Mouse (Mus musculus) urinary bladder, postnatal 14 days (tissue): Measurements from ENCODE around the gene Brf1.

Source experiments
- DNase-seq: peaks from one replicate; pipeline ENCODE4 v3.0.0; 2021; ENCODE audit warnings: low spot score

Gene Brf1

GRCm38 (mm10) chr12:113000294-113001132 lies at the start of gene Brf1:
Gene Brf1, minus strand, starts transcription at chr12:113000704.
- peak; percentile 98 for DNase-seq

GRCm38 (mm10) chr12:113049836-113050235 lies 49.3 kb upstream of the Brf1 start:
- DNase-seq = no peak

GRCm38 (mm10) chr12:113048103-113048502 lies 47.6 kb upstream of the Brf1 start:
- DNase-seq = no peak

- no peak for DNase-seq
These were observed 46.4 kb upstream of the Brf1 start for GRCm38 (mm10) chr12:113046861-113047260.

GRCm38 (mm10) chr12:113044916-113045677 lies 44.6 kb upstream of the Brf1 start:
- DNase-seq = peak; percentile 57

GRCm38 (mm10) chr12:113042543-113042942 lies 42.0 kb upstream of the Brf1 start:
- DNase-seq = no peak

GRCm38 (mm10) chr12:113041481-113042439 lies 41.3 kb upstream of the Brf1 start:
- no peak for DNase-seq

GRCm38 (mm10) chr12:113038414-113038813 lies 37.9 kb upstream of the Brf1 start:
- DNase-seq = no peak

- no peak for DNase-seq
These were observed 36.5 kb upstream of the Brf1 start for GRCm38 (mm10) chr12:113036996-113037395.

- DNase-seq = no peak
These were observed 34.6 kb upstream of the Brf1 start for GRCm38 (mm10) chr12:113035093-113035492.

GRCm38 (mm10) chr12:113032296-113033250 lies 32.1 kb upstream of the Brf1 start:
- DNase-seq = peak; percentile 26

- DNase-seq = no peak
These were observed 30.9 kb upstream of the Brf1 start for GRCm38 (mm10) chr12:113031441-113031840.

GRCm38 (mm10) chr12:113030993-113031392 lies 30.5 kb upstream of the Brf1 start:
- DNase-seq = no peak

- no peak for DNase-seq
These were observed 29.5 kb upstream of the Brf1 start for GRCm38 (mm10) chr12:113030046-113030445.

- DNase-seq = no peak
These were observed 28.4 kb upstream of the Brf1 start for GRCm38 (mm10) chr12:113028898-113029297.

GRCm38 (mm10) chr12:113028067-113028466 lies 27.6 kb upstream of the Brf1 start:
- DNase-seq = no peak

GRCm38 (mm10) chr12:113027495-113027894 lies 27.0 kb upstream of the Brf1 start:
- no peak for DNase-seq

- DNase-seq = no peak
These were observed 26.1 kb upstream of the Brf1 start for GRCm38 (mm10) chr12:113026557-113026956.

GRCm38 (mm10) chr12:113023082-113023481 lies 22.6 kb upstream of the Brf1 start:
- no peak for DNase-seq

- no peak for DNase-seq
These were observed 21.0 kb upstream of the Brf1 start for GRCm38 (mm10) chr12:113021488-113021887.

- no peak for DNase-seq
These were observed 18.3 kb upstream of the Brf1 start for GRCm38 (mm10) chr12:113018763-113019162.
